Mouse (Mus musculus) forelimb bud, embryonic 11.5 days (tissue): ENCODE results near the gene Igsf21.

Experiments used
- DNase-seq: peaks from one replicate; pipeline ENCODE4 v3.0.0-alpha.2; 2012; ENCODE audit warnings: low read depth, low spot score

The Igsf21 gene

GRCm38 (mm10) chr4:140147079-140147840 is 99.3 kb downstream of the Igsf21 start:
- DNase-seq = no peak

GRCm38 (mm10) chr4:140143884-140144525 is 102.6 kb downstream of the Igsf21 start:
- DNase-seq = no peak

GRCm38 (mm10) chr4:140143178-140143577 is 103.4 kb downstream of the Igsf21 start:
- DNase-seq = no peak

- DNase-seq = no peak
Observed at GRCm38 (mm10) chr4:140140485-140140884, 106.1 kb downstream of the Igsf21 start.

- DNase-seq = no peak
Observed at GRCm38 (mm10) chr4:140138846-140139245, 107.7 kb downstream of the Igsf21 start.

GRCm38 (mm10) chr4:140131625-140132321 is 114.8 kb downstream of the Igsf21 start:
- DNase-seq = no peak

- no peak for DNase-seq
Observed at GRCm38 (mm10) chr4:140131201-140131600, 115.4 kb downstream of the Igsf21 start.

- DNase-seq = no peak
Observed at GRCm38 (mm10) chr4:140129553-140130275, 116.9 kb downstream of the Igsf21 start.

- DNase-seq = no peak
Observed at GRCm38 (mm10) chr4:140128116-140128515, 118.5 kb downstream of the Igsf21 start.

- DNase-seq = no peak
Observed at GRCm38 (mm10) chr4:140125806-140126205, 120.8 kb downstream of the Igsf21 start.

- no peak for DNase-seq
Observed at GRCm38 (mm10) chr4:140122534-140122933, 124.0 kb downstream of the Igsf21 start.

- no peak for DNase-seq
Observed at GRCm38 (mm10) chr4:140117275-140117691, 129.3 kb downstream of the Igsf21 start.

- no peak for DNase-seq
Observed at GRCm38 (mm10) chr4:140115756-140116155, 130.8 kb downstream of the Igsf21 start.

- no peak for DNase-seq
Observed at GRCm38 (mm10) chr4:140115053-140115452, 131.5 kb downstream of the Igsf21 start.

GRCm38 (mm10) chr4:140113690-140114475 is 132.7 kb downstream of the Igsf21 start:
- DNase-seq = no peak

- DNase-seq = no peak
Observed at GRCm38 (mm10) chr4:140109626-140109948, 137.0 kb downstream of the Igsf21 start.

- DNase-seq = no peak
Observed at GRCm38 (mm10) chr4:140108871-140109625, 137.5 kb downstream of the Igsf21 start.

GRCm38 (mm10) chr4:140107161-140107560 is 139.4 kb downstream of the Igsf21 start:
- DNase-seq = no peak

- DNase-seq = no peak
Observed at GRCm38 (mm10) chr4:140104795-140105194, 141.8 kb downstream of the Igsf21 start.

GRCm38 (mm10) chr4:140103341-140104027 is 143.1 kb downstream of the Igsf21 start:
- no peak for DNase-seq
